Mouse (Mus musculus) embryonic facial prominence, embryonic 14.5 days (tissue): Measurements from ENCODE around the gene Tas2r135. TPM values are rescaled to one million over a fixed set of nuclear protein-coding genes. Genes with fewer than 3 reads are reported as not detected.

Source experiments
- ATAC-seq: fragments of 200-750 bp; cut with Nextera tagmentation; 2 replicates; pipeline ENCODE4 v1.8.0; 2017; ENCODE audit warnings: low read depth, moderate number of reproducible peaks, moderate TSS enrichment
- DNase-seq: peaks from one replicate; pipeline ENCODE4 v3.0.0-alpha.2; 2015; ENCODE audit warnings: low spot score
- H3K27ac ChIP-seq: fragments of 300-500 bp; sonication (generic); replicated peaks from 2 replicates; pipeline ENCODE4 v1.5.1; 2014; ENCODE audit warnings: low read depth, mild to moderate bottlenecking, low read length, moderate library complexity
- H3K27me3 ChIP-seq: fragments of 300-500 bp; sonication (generic); replicated peaks from 2 replicates; pipeline ENCODE4 v1.6.1; 2014; ENCODE audit warnings: low read length; ENCODE audit not compliant: control insufficient read depth, insufficient read depth
- H3K36me3 ChIP-seq: fragments of 300-500 bp; sonication (generic); 2 replicates; pipeline ENCODE4 v1.6.1; 2014; ENCODE audit warnings: low read length, mixed read lengths; ENCODE audit not compliant: control insufficient read depth, insufficient read depth
- H3K4me1 ChIP-seq: fragments of 300-500 bp; sonication (generic); 2 replicates; pipeline ENCODE4 v1.6.1; 2014; ENCODE audit warnings: antibody characterized with exemption, low read length; ENCODE audit not compliant: control insufficient read depth, insufficient read depth
- H3K4me2 ChIP-seq: fragments of 300-500 bp; sonication (generic); 2 replicates; pipeline ENCODE4 v1.6.1; 2014; ENCODE audit warnings: low read depth, mild to moderate bottlenecking, low read length, moderate library complexity, mixed read lengths
- H3K4me3 ChIP-seq: fragments of 300-500 bp; sonication (generic); 2 replicates; pipeline ENCODE4 v1.5.1; 2014; ENCODE audit warnings: low read depth, mild to moderate bottlenecking, low read length
- H3K9ac ChIP-seq: fragments of 300-500 bp; sonication (generic); 2 replicates; pipeline ENCODE4 v1.6.1; 2014; ENCODE audit warnings: low read depth, mild to moderate bottlenecking, low read length, moderate library complexity, mixed read lengths
- H3K9me3 ChIP-seq: fragments of 300-500 bp; sonication (generic); 2 replicates; pipeline ENCODE4 v1.6.1; 2016; ENCODE audit warnings: low read length; ENCODE audit not compliant: control insufficient read depth
- WGBS: fragments of 180-500 bp; shearing (Covaris S2); extraction: QIAGEN DNeasy Blood & Tissue Kit; methylation state at CpG from one replicate; pipeline ENCODE4 v1.1.7; 2014; 5-methylcytosine and 5-hydroxymethylcytosine counted together
- polyA plus RNA-seq: library from polyadenylated mRNA; unstranded; fragments of >200 nt; fragmentation: Nextera tagmentation; extraction: Ambion mirVana; gene quantifications from 2 replicates; pipeline ENCODE4 v1.2.1, GENCODE M21; 2014

The Tas2r135 gene
- polyA plus RNA-seq: not detected in 2 replicates

DNA sequence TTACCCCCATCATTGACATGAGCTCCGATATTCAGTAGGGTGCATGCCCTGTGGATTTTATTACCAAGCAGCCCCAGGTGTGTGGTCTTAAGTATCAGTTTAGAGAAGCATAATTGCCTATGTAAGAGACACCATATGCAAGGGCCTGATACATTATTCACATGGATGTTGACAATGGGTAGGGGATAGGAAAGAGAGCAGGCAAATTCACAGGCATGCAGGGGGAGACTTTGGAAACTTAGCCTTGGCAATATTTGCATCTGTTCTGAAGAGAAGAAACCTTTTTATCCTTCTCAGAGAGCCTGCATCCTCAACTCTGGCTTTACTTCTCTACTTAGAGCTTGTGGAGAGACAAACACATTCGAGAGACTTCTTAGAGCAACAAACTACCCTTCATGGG is at the start of gene Tas2r135:
Tas2r135 (plus strand) TSS at position 301 of the 400 bp plus-strand sequence.
- Histone ChIP-seq H3K4me2 (no peak within 1 kb of the TSS), H3K9ac (no peak within 1 kb of the TSS), H3K4me1 (no peaks in the 10 kb centered on the region), H3K36me3 (no peaks in the 10 kb centered on the region), H3K27me3 (no peaks in the 10 kb centered on the region), H3K4me3 (no peak within 1 kb of the TSS), H3K27ac (no peak within 1 kb of the TSS), H3K9me3 (no peaks in the 10 kb centered on the region)
- DNase-seq: no peak
- ATAC-seq: no peak
- WGBS: 84% methylated on average over 2 of the region's 2 CpGs

DNA sequence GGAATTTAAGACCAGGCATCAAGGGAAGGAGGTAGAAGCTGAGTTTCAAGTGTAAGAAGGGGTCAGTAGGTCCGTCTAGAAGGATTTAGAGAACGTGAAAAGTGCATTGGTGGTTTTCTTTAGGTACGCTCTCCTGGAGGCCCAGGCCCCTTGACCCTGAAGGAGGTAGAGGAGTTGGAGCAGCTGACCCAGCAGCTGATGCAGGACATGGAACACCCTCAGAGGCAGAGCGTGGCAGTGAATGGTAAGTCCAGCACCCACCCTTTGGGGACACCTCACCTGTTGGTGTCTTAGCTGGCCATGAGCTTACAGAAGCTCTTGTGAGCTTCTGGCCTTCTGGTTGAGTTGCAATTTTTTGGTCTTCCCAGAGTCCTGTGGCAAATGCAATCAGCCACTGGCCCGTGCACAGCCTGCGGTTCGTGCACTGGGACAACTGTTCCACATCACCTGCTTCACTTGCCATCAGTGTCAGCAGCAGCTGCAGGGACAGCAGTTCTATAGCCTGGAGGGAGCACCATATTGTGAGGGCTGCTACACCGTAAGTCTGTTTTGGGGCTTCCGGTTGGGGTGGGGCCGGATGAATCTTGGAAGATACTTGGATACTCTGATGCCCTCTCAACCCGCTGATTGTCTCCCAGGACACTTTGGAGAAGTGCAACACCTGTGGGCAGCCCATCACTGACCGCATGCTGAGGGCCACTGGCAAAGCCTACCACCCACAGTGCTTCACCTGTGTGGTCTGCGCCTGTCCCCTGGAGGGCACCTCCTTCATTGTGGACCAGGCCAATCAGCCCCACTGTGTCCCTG is 49.2 kb upstream of the Tas2r135 start:
- ATAC-seq: no peak
- Histone ChIP-seq H3K36me3 (peaks cover 89% of the 10 kb centered on the region), H3K4me1 (peaks cover 33% of the 10 kb centered on the region)

DNA sequence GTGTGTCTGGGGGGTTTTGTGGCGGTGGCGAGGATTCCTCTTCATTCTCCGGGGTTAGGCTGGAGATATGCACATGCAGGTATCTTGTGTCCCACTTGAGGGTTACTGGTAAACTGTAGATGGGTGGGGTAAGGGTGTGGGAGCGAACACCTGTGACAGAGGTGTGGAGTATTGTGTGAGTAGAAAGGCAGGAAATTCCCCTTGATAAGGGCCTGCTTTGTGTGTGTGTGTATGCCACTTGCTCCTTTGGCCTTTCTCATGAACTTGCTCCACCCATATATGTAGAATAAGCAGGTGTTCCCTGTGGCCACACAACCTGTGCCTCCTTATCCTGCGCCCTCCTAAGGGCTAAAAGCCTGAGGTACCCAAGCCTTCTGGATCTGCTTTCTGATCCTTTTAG is 48.3 kb upstream of the Tas2r135 start:
- WGBS: 93% methylated on average over 5 of the region's 5 CpGs
- ATAC-seq: no peak
- Histone ChIP-seq H3K4me2 (no peak overlapping the region), H3K9ac (no peak overlapping the region), H3K36me3 (peaks cover 85% of the 10 kb centered on the region), H3K4me1 (peaks cover 23% of the 10 kb centered on the region), H3K27me3 (no peaks in the 10 kb centered on the region), H3K4me3 (no peak overlapping the region), H3K27ac (no peak overlapping the region), H3K9me3 (no peaks in the 10 kb centered on the region)
- DNase-seq: no peak

More for the DNA sequence above, 49.2 kb upstream of the Tas2r135 start:
- Histone ChIP-seq H3K4me3 (no peak overlapping the region), H3K9ac (no peak overlapping the region), H3K4me2 (no peak overlapping the region; the same call in 1 of the 2 replicates), H3K27ac (no peak overlapping the region), H3K27me3 (no peaks in the 10 kb centered on the region), H3K9me3 (no peaks in the 10 kb centered on the region)
- 85% methylated on average over 12 of the region's 13 CpGs for WGBS
- no peak for DNase-seq

DNA sequence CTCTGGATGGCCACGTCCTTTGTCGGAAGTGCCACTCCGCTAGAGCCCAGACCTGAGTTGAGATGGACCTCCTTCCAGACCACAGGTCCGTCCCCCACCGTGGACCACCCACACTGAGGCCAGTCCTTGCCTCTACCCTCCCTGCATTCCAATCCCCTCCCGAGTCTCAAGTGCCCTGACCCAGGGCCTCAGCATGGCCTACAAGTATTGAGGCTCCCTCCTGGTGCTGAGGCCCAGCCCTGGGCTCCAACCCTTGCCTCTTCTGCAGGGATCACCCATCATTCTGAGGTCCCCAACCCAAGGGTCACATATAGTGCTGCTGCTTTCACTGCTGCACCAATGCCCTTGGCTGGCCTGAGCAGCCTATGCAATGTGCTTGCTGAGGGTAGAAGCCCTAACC is 47.3 kb upstream of the Tas2r135 start:
- DNase-seq: no peak
- Histone ChIP-seq H3K9ac (no peak overlapping the region), H3K9me3 (no peaks in the 10 kb centered on the region), H3K4me1 (peaks cover 14% of the 10 kb centered on the region), H3K4me2 (no peak overlapping the region), H3K4me3 (no peak overlapping the region), H3K36me3 (peaks cover 75% of the 10 kb centered on the region), H3K27ac (no peak overlapping the region), H3K27me3 (no peaks in the 10 kb centered on the region)
- no peak for ATAC-seq
- 67% methylated on average over 5 of the region's 6 CpGs for WGBS

DNA sequence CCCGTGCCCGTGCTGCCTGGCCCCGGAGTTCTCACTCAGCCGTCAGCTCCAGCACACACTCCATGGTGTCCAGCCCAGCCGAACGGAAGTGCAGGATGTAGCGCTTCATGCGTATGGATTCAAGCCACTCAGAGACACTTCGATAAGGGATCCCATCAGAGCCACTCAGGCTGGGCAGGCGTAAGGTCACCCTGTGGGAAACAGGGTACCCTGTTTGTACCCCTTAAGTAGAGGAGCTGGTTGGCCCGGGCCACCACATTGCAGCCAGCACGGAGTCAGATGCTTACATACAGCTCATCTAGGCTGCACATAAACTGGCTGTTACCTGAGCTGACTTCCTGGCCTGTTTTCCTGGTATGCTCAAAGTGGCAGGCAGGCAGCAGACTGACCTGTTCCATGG is 46.3 kb upstream of the Tas2r135 start:
- Histone ChIP-seq H3K9me3 (no peaks in the 10 kb centered on the region), H3K9ac (no peak overlapping the region), H3K36me3 (peaks cover 68% of the 10 kb centered on the region), H3K27ac (no peak overlapping the region), H3K4me2 (no peak overlapping the region), H3K27me3 (no peaks in the 10 kb centered on the region), H3K4me3 (no peak overlapping the region), H3K4me1 (0 out of 2 replicates have a peak, but pooled peaks cover 5% of the 10 kb centered on the region)
- 89% methylated on average over 12 of the region's 12 CpGs for WGBS
- DNase-seq (no peak), ATAC-seq (no peak)

DNA sequence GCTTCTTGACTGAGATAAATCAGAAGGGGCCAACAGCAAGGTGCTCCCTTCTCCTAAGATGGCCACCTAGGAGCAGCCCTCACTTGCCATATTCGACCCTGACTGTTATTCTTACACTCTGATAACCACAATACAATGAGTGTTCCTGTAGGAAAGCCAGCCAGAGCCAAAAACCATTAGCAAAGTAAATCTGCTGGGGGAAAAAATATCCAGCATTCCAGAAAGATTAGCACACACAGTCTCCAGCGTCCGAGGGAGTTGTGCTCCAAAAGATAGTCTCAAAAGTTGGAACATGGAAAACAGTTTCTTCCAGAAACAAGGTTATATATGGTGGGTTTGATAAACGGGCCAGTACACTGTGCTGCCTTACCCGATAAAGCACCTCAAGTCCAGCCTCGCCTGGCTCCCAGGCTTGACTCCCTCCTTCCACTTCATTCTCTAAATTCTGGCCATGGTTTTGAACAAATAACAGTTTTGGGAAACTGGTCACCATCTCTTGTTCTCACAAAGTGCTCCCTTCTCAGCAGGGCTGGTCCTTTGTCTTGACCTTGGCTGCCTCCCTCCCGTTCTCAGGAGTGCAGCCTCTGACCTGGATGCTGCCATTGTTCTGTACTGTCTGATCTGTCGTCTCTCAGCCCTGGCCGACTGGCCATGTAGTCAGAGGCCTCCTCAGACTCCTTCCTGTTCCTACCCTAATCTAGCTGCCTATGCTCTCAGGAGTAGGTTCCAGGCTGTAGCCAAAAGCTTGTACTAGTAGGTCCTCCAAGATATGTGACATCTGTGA is 45.7 kb upstream of the Tas2r135 start:
- no peaks in the 10 kb centered on the region for H3K4me1 ChIP-seq
- H3K9ac ChIP-seq: no peak overlapping the region
- peaks cover 68% of the 10 kb centered on the region for H3K36me3 ChIP-seq
- H3K9me3 ChIP-seq: no peaks in the 10 kb centered on the region
- H3K4me2 ChIP-seq: no peak overlapping the region
- H3K27me3 ChIP-seq: no peaks in the 10 kb centered on the region
- WGBS: 70% methylated on average over 9 of the region's 9 CpGs
- no peak overlapping the region for H3K4me3 ChIP-seq
- H3K27ac ChIP-seq: no peak overlapping the region
- ATAC-seq (no peak), DNase-seq (no peak)

DNA sequence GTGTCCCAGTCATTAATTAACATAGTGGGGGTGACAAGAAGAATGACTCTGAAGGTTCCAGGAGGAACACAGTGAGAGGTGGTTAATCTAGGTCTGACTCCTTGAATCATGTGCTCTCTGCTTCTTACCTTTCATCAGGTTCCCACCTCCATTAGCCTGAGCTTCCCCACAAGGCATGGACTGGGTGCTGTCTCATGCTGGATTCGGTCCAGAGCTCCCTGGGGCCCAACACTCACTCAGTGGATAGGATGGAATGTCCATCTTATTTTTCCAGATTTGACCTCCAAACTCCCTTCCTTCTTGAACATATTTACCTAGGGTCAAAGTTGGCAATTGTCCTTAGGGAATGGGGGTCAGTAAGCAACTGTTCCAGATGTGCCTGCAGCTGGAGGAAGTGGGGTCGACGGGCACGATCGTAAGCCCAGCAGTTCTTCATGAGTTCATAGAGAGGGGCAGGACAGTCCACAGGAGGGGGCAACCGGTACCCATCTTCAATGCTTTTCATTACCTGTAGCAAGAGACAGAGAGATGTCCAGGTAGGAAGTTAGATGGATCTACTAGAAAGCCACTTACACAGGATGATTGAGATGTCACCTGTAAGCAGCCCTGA is 44.9 kb upstream of the Tas2r135 start:
- H3K4me3 ChIP-seq: no peak overlapping the region
- H3K9ac ChIP-seq: no peak overlapping the region
- 78% methylated on average over 6 of the region's 6 CpGs for WGBS
- no peaks in the 10 kb centered on the region for H3K4me1 ChIP-seq
- H3K9me3 ChIP-seq: no peaks in the 10 kb centered on the region
- no peak overlapping the region for H3K4me2 ChIP-seq
- peaks cover 60% of the 10 kb centered on the region for H3K36me3 ChIP-seq
- no peak for DNase-seq
- H3K27me3 ChIP-seq: no peaks in the 10 kb centered on the region
- ATAC-seq: no peak
- no peak overlapping the region for H3K27ac ChIP-seq

DNA sequence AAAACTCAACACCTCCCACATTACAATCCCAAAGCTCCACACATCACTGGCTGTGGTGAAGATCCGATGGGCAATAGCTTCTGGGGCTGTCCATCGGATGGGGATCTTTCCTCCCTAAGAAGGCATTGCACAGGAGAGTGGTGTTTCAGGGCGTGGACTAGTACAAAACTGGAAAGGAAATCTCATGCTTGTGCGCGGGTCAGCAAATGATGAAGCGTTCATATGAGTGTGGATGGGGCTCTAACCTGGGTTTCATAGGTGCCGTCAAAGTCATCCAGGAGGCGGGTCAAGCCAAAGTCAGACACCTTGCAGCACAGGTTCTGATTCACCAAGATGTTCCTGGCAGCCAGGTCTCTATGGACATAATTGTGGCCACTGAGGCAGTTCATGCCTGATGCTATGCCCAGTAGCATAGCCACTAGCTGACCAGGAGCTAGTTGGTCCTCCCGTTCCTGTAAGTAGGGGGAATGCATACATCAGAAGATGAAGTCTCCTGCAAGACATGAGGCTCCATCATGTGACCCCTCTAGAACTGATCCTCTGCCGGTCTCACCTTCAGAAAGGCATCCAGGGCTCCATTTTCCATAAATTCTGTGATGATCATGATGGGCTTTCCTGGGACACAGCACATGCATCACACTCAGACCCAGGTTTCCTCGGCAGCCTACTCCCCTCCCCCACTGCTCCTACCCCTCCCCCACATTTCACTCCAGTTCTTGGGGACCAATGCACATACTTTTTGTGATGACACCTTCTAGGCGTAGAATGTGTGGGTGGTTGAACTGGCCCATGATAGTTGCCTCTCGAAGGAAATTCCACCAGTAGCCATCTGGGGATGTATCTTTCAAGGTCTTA is 44.0 kb upstream of the Tas2r135 start:
- Histone ChIP-seq H3K4me3 (no peak overlapping the region), H3K9ac (no peak overlapping the region), H3K27me3 (no peaks in the 10 kb centered on the region), H3K27ac (no peak overlapping the region), H3K9me3 (no peaks in the 10 kb centered on the region), H3K4me1 (no peaks in the 10 kb centered on the region), H3K4me2 (no peak overlapping the region), H3K36me3 (peaks cover 51% of the 10 kb centered on the region)
- ATAC-seq (no peak), DNase-seq (no peak)
- WGBS: 88% methylated on average over 13 of the region's 13 CpGs
